Mouse (Mus musculus): ENCODE measurements around the gene Hadh. TPM values are rescaled to one million over a fixed set of nuclear protein-coding genes. Genes with fewer than 3 reads are reported as not detected.

The Hadh gene
- polyA plus RNA-seq, 1 experiment from 2014 or later, result 134 TPM

- Histone ChIP-seq H3K27ac (ENCODE audit: low read length) (no peak overlapping the region), H3K27me3 (ENCODE audit: control insufficient read depth, insufficient read depth, low read length) (no peaks in the 10 kb centered on the region), H3K36me3 (ENCODE audit: control insufficient read depth, insufficient read depth, low read length) (no peaks in the 10 kb centered on the region), H3K4me2 (ENCODE audit: low read depth, low read length) (no peak overlapping the region), H3K9me3 (replicated peaks; ENCODE audit: control insufficient read depth, low read length) (no peaks in the 10 kb centered on the region), H3K4me3 (replicated peaks; ENCODE audit: low read length) (no peak overlapping the region), H3K9ac (ENCODE audit: low read length) (no peak overlapping the region), H3K4me1 (ENCODE audit: control insufficient read depth, insufficient read depth, low read length) (no peaks in the 10 kb centered on the region)
- no peak for ATAC-seq (ENCODE audit: insufficient read depth, low FRiP score)
- WGBS, result 60% methylated on average over 9 of the region's 9 CpGs
These were observed 57.1 kb downstream of the Hadh start for GRCm38 (mm10) chr3:131214841-131215240.

- H3K36me3 ChIP-seq (ENCODE audit: control insufficient read depth, insufficient read depth, low read length), result no peaks in the 10 kb centered on the region
- ATAC-seq (ENCODE audit: insufficient read depth, low FRiP score), result no peak
- 73% methylated on average over 9 of the region's 9 CpGs for WGBS
- no peak overlapping the region for H3K27ac ChIP-seq (ENCODE audit: low read length)
- H3K9ac ChIP-seq (ENCODE audit: low read length), result no peak overlapping the region
- H3K27me3 ChIP-seq (ENCODE audit: control insufficient read depth, insufficient read depth, low read length), result no peaks in the 10 kb centered on the region
- H3K4me3 ChIP-seq (replicated peaks; ENCODE audit: low read length), result no peak overlapping the region
- H3K4me2 ChIP-seq (ENCODE audit: low read depth, low read length), result no peak overlapping the region
- no peaks in the 10 kb centered on the region for H3K9me3 ChIP-seq (replicated peaks; ENCODE audit: control insufficient read depth, low read length)
- no peaks in the 10 kb centered on the region for H3K4me1 ChIP-seq (ENCODE audit: control insufficient read depth, insufficient read depth, low read length)
These were observed 57.7 kb downstream of the Hadh start for GRCm38 (mm10) chr3:131214060-131214658.

- H3K36me3 ChIP-seq (ENCODE audit: control insufficient read depth, insufficient read depth, low read length), result no peaks in the 10 kb centered on the region
- no peak overlapping the region for H3K4me3 ChIP-seq (replicated peaks; ENCODE audit: low read length)
- no peaks in the 10 kb centered on the region for H3K9me3 ChIP-seq (replicated peaks; ENCODE audit: control insufficient read depth, low read length)
- H3K4me1 ChIP-seq (ENCODE audit: control insufficient read depth, insufficient read depth, low read length), result no peaks in the 10 kb centered on the region
- no peak for ATAC-seq (ENCODE audit: insufficient read depth, low FRiP score)
- H3K27me3 ChIP-seq (ENCODE audit: control insufficient read depth, insufficient read depth, low read length), result no peaks in the 10 kb centered on the region
- no peak overlapping the region for H3K4me2 ChIP-seq (ENCODE audit: low read depth, low read length)
- H3K9ac ChIP-seq (ENCODE audit: low read length), result no peak overlapping the region
- no peak overlapping the region for H3K27ac ChIP-seq (ENCODE audit: low read length)
- WGBS, result 85% methylated on average over 7 of the region's 7 CpGs
These were observed 59.7 kb downstream of the Hadh start for GRCm38 (mm10) chr3:131212200-131212599.

- no peaks in the 10 kb centered on the region for H3K9me3 ChIP-seq (replicated peaks; ENCODE audit: control insufficient read depth, low read length)
- no peak for ATAC-seq (ENCODE audit: insufficient read depth, low FRiP score)
- 75% methylated on average over 13 of the region's 13 CpGs for WGBS
These were observed 63.5 kb downstream of the Hadh start for GRCm38 (mm10) chr3:131208265-131208891.

GRCm38 (mm10) chr3:131207846-131208245 is 64.1 kb downstream of the Hadh start:
- H3K9me3 ChIP-seq (replicated peaks; ENCODE audit: control insufficient read depth, low read length), result no peaks in the 10 kb centered on the region
- no peaks in the 10 kb centered on the region for H3K27me3 ChIP-seq (ENCODE audit: control insufficient read depth, insufficient read depth, low read length)
- no peak for ATAC-seq (ENCODE audit: insufficient read depth, low FRiP score)
- no peak overlapping the region for H3K27ac ChIP-seq (ENCODE audit: low read length)
- no peaks in the 10 kb centered on the region for H3K36me3 ChIP-seq (ENCODE audit: control insufficient read depth, insufficient read depth, low read length)
- H3K4me3 ChIP-seq (replicated peaks; ENCODE audit: low read length), result no peak overlapping the region
- H3K4me2 ChIP-seq (ENCODE audit: low read depth, low read length), result no peak overlapping the region
- WGBS, result 78% methylated on average over 5 of the region's 5 CpGs
- H3K4me1 ChIP-seq (ENCODE audit: control insufficient read depth, insufficient read depth, low read length), result no peaks in the 10 kb centered on the region
- H3K9ac ChIP-seq (ENCODE audit: low read length), result no peak overlapping the region

More at GRCm38 (mm10) chr3:131208265-131208891, 63.5 kb downstream of the Hadh start:
- H3K4me1 ChIP-seq (ENCODE audit: control insufficient read depth, insufficient read depth, low read length), result no peaks in the 10 kb centered on the region
- no peaks in the 10 kb centered on the region for H3K27me3 ChIP-seq (ENCODE audit: control insufficient read depth, insufficient read depth, low read length)
- no peak overlapping the region for H3K27ac ChIP-seq (ENCODE audit: low read length)
- H3K4me2 ChIP-seq (ENCODE audit: low read depth, low read length), result no peak overlapping the region
- no peak overlapping the region for H3K4me3 ChIP-seq (replicated peaks; ENCODE audit: low read length)
- H3K36me3 ChIP-seq (ENCODE audit: control insufficient read depth, insufficient read depth, low read length), result no peaks in the 10 kb centered on the region
- H3K9ac ChIP-seq (ENCODE audit: low read length), result no peak overlapping the region

GRCm38 (mm10) chr3:131202311-131202710 is 69.6 kb downstream of the Hadh start:
- H3K27me3 ChIP-seq (ENCODE audit: control insufficient read depth, insufficient read depth, low read length), result no peaks in the 10 kb centered on the region
- no peak overlapping the region for H3K4me2 ChIP-seq (ENCODE audit: low read depth, low read length)
- H3K4me1 ChIP-seq (ENCODE audit: control insufficient read depth, insufficient read depth, low read length), result no peaks in the 10 kb centered on the region; the same call in 1 of the 2 replicates
- H3K36me3 ChIP-seq (ENCODE audit: control insufficient read depth, insufficient read depth, low read length), result no peaks in the 10 kb centered on the region
- no peaks in the 10 kb centered on the region for H3K9me3 ChIP-seq (replicated peaks; ENCODE audit: control insufficient read depth, low read length)
- WGBS, result 47% methylated on average over 7 of the region's 7 CpGs
- H3K27ac ChIP-seq (ENCODE audit: low read length), result no peak overlapping the region
- ATAC-seq (ENCODE audit: insufficient read depth, low FRiP score), result no peak
- no peak overlapping the region for H3K4me3 ChIP-seq (replicated peaks; ENCODE audit: low read length)
- no peak overlapping the region for H3K9ac ChIP-seq (ENCODE audit: low read length)

- Histone ChIP-seq H3K27me3 (ENCODE audit: control insufficient read depth, insufficient read depth, low read length) (no peaks in the 10 kb centered on the region), H3K36me3 (ENCODE audit: control insufficient read depth, insufficient read depth, low read length) (no peaks in the 10 kb centered on the region), H3K4me2 (ENCODE audit: low read depth, low read length) (no peak overlapping the region), H3K4me3 (replicated peaks; ENCODE audit: low read length) (no peak overlapping the region), H3K9me3 (replicated peaks; ENCODE audit: control insufficient read depth, low read length) (no peaks in the 10 kb centered on the region), H3K4me1 (ENCODE audit: control insufficient read depth, insufficient read depth, low read length) (no peaks in the 10 kb centered on the region; the same call in 1 of the 2 replicates), H3K9ac (ENCODE audit: low read length) (no peak overlapping the region), H3K27ac (ENCODE audit: low read length) (no peak overlapping the region)
- no peak for ATAC-seq (ENCODE audit: insufficient read depth, low FRiP score)
- WGBS, result 74% methylated on average over 20 of the region's 20 CpGs
These were observed 72.2 kb downstream of the Hadh start for GRCm38 (mm10) chr3:131199590-131200288.

- Histone ChIP-seq H3K4me1 (ENCODE audit: control insufficient read depth, insufficient read depth, low read length) (no peaks in the 10 kb centered on the region; the same call in 1 of the 2 replicates), H3K27me3 (ENCODE audit: control insufficient read depth, insufficient read depth, low read length) (no peaks in the 10 kb centered on the region), H3K9me3 (replicated peaks; ENCODE audit: control insufficient read depth, low read length) (no peaks in the 10 kb centered on the region), H3K27ac (ENCODE audit: low read length) (no peak overlapping the region), H3K9ac (ENCODE audit: low read length) (no peak overlapping the region), H3K4me3 (replicated peaks; ENCODE audit: low read length) (no peak overlapping the region), H3K36me3 (ENCODE audit: control insufficient read depth, insufficient read depth, low read length) (no peaks in the 10 kb centered on the region), H3K4me2 (ENCODE audit: low read depth, low read length) (no peak overlapping the region)
- ATAC-seq (ENCODE audit: insufficient read depth, low FRiP score), result no peak
- WGBS, result 74% methylated on average over 3 of the region's 3 CpGs
These were observed 72.9 kb downstream of the Hadh start for GRCm38 (mm10) chr3:131198991-131199390.

- Histone ChIP-seq H3K4me3 (replicated peaks; ENCODE audit: low read length) (no peak overlapping the region), H3K9ac (ENCODE audit: low read length) (no peak overlapping the region), H3K9me3 (replicated peaks; ENCODE audit: control insufficient read depth, low read length) (no peaks in the 10 kb centered on the region), H3K36me3 (ENCODE audit: control insufficient read depth, insufficient read depth, low read length) (no peaks in the 10 kb centered on the region), H3K27me3 (ENCODE audit: control insufficient read depth, insufficient read depth, low read length) (no peaks in the 10 kb centered on the region), H3K4me1 (ENCODE audit: control insufficient read depth, insufficient read depth, low read length) (no peaks in the 10 kb centered on the region), H3K27ac (ENCODE audit: low read length) (no peak overlapping the region), H3K4me2 (ENCODE audit: low read depth, low read length) (no peak overlapping the region)
- ATAC-seq (ENCODE audit: insufficient read depth, low FRiP score), result no peak
- 79% methylated on average over 8 of the region's 8 CpGs for WGBS
These were observed 75.3 kb downstream of the Hadh start for GRCm38 (mm10) chr3:131196507-131197019.

Measured in stomach, embryonic 16.5 days (tissue).